Mouse (Mus musculus): ENCODE measurements around the gene Lsamp. TPM values are rescaled to one million over a fixed set of nuclear protein-coding genes. Genes with fewer than 3 reads are reported as not detected.
"Not testable (repeated sequence)": the region's sequence is repeated elsewhere in the genome, so short reads cannot be mapped to it uniquely, and the experiment has no call there.

Gene Lsamp
- total RNA-seq, 2 experiments from 2014 or later = 1.8 to 2.6 TPM

GRCm38 (mm10) chr16:40470946-40471345 is 486.8 kb downstream of the Lsamp start:
- DNase-seq (ENCODE audit: low spot score in 2 of 2) = no peak

- DNase-seq (ENCODE audit: low spot score in 2 of 2) = no peak
Observed at GRCm38 (mm10) chr16:40471967-40472366, 487.8 kb downstream of the Lsamp start.

- no peak for DNase-seq (ENCODE audit: low spot score in 2 of 2)
Observed at GRCm38 (mm10) chr16:40491606-40492005, 507.4 kb downstream of the Lsamp start.

- no peak for DNase-seq (ENCODE audit: low spot score in 2 of 2)
Observed at GRCm38 (mm10) chr16:40504262-40504960, 520.2 kb downstream of the Lsamp start.

- peak in 1 of 2 experiments; percentile 15 for DNase-seq (ENCODE audit: low spot score in 2 of 2)
Observed at GRCm38 (mm10) chr16:40509146-40510030, 525.2 kb downstream of the Lsamp start.

- no peak for DNase-seq (ENCODE audit: low spot score in 2 of 2)
Observed at GRCm38 (mm10) chr16:40536754-40537153, 552.6 kb downstream of the Lsamp start.

- no peak for DNase-seq (ENCODE audit: low spot score in 2 of 2)
Observed at GRCm38 (mm10) chr16:40549663-40550062, 565.5 kb downstream of the Lsamp start.

- DNase-seq (ENCODE audit: low spot score in 2 of 2) = no peak
Observed at GRCm38 (mm10) chr16:40555608-40556007, 571.4 kb downstream of the Lsamp start.

GRCm38 (mm10) chr16:40557680-40558249 is 573.6 kb downstream of the Lsamp start:
- DNase-seq (ENCODE audit: low spot score in 2 of 2) = no peak

GRCm38 (mm10) chr16:40567431-40567941 is 583.3 kb downstream of the Lsamp start:
- DNase-seq (ENCODE audit: low spot score in 2 of 2) = no peak

GRCm38 (mm10) chr16:40572085-40572745 is 588.1 kb downstream of the Lsamp start:
- DNase-seq (ENCODE audit: low spot score in 2 of 2) = no peak

- no peak for DNase-seq (ENCODE audit: low spot score in 2 of 2)
Observed at GRCm38 (mm10) chr16:40582076-40582475, 597.9 kb downstream of the Lsamp start.

GRCm38 (mm10) chr16:40593161-40593560 is 609.0 kb downstream of the Lsamp start:
- no peak for DNase-seq (ENCODE audit: low spot score in 2 of 2)

- no peak for DNase-seq (ENCODE audit: low spot score in 2 of 2)
Observed at GRCm38 (mm10) chr16:40601431-40602387, 617.5 kb downstream of the Lsamp start.

GRCm38 (mm10) chr16:40607509-40607908 is 623.3 kb downstream of the Lsamp start:
- DNase-seq (ENCODE audit: low spot score in 2 of 2) = no peak

- not testable (repeated sequence) for DNase-seq (ENCODE audit: low spot score in 2 of 2)
Observed at GRCm38 (mm10) chr16:40616697-40617096, 632.5 kb downstream of the Lsamp start.

- not testable (repeated sequence) for DNase-seq (ENCODE audit: low spot score in 2 of 2)
Observed at GRCm38 (mm10) chr16:40621086-40621485, 636.9 kb downstream of the Lsamp start.

GRCm38 (mm10) chr16:40627159-40627558 is 643.0 kb downstream of the Lsamp start:
- no peak for DNase-seq (ENCODE audit: low spot score in 2 of 2)

- DNase-seq (ENCODE audit: low spot score in 2 of 2) = no peak
Observed at GRCm38 (mm10) chr16:40639621-40640371, 655.6 kb downstream of the Lsamp start.
